Mouse (Mus musculus) lung, adult 2 months (tissue): ENCODE measurements around the gene Med16. TPM values are rescaled to one million over a fixed set of nuclear protein-coding genes. Genes with fewer than 3 reads are reported as not detected.
"Not testable (repeated sequence)": the region's sequence is repeated elsewhere in the genome, so short reads cannot be mapped to it uniquely, and the experiment has no call there.

Experiments used
- DNase-seq: peaks from one replicate; pipeline ENCODE4 v3.0.0; 2022
- H3K4me1 ChIP-seq: fragments of 200-500 bp; 2 replicates; pipeline ENCODE4 v1.6.1; 2011; ENCODE audit warnings: low read length; ENCODE audit not compliant: control insufficient read depth, insufficient read depth
- H3K4me3 ChIP-seq: fragments of 200-500 bp; replicated peaks from 2 replicates; pipeline ENCODE3; 2011; ENCODE audit warnings: low read depth, mild to moderate bottlenecking, control low read depth, low read length; ENCODE audit errors: extremely low read depth
- CTCF ChIP-seq: fragments of 200-500 bp; IDR thresholded peaks from 2 replicates; pipeline ENCODE4 v1.5.1; 2011; ENCODE audit warnings: mild to moderate bottlenecking, low read length, control low read depth; ENCODE audit not compliant: insufficient read depth
- POLR2A ChIP-seq: fragments of 200-500 bp; IDR thresholded peaks from 2 replicates; pipeline ENCODE4 v1.6.1; 2011; ENCODE audit warnings: low read depth, mild to moderate bottlenecking, control low read depth, low read length, borderline replicate concordance; ENCODE audit errors: extremely low read depth
- WGBS: fragments of 180-500 bp; shearing (Covaris S2); methylation state at CpG from one replicate; pipeline ENCODE4 v1.1.7; 2018; 5-methylcytosine and 5-hydroxymethylcytosine counted together
- polyA plus RNA-seq: library from polyadenylated mRNA; depleted of rRNA; stranded (reverse); fragments of >200 nt; gene quantifications from 2 replicates; pipeline ENCODE4 v1.2.3, GENCODE M21; 2012

Gene Med16
- polyA plus RNA-seq, 1 experiment: 76.2 TPM

DNA sequence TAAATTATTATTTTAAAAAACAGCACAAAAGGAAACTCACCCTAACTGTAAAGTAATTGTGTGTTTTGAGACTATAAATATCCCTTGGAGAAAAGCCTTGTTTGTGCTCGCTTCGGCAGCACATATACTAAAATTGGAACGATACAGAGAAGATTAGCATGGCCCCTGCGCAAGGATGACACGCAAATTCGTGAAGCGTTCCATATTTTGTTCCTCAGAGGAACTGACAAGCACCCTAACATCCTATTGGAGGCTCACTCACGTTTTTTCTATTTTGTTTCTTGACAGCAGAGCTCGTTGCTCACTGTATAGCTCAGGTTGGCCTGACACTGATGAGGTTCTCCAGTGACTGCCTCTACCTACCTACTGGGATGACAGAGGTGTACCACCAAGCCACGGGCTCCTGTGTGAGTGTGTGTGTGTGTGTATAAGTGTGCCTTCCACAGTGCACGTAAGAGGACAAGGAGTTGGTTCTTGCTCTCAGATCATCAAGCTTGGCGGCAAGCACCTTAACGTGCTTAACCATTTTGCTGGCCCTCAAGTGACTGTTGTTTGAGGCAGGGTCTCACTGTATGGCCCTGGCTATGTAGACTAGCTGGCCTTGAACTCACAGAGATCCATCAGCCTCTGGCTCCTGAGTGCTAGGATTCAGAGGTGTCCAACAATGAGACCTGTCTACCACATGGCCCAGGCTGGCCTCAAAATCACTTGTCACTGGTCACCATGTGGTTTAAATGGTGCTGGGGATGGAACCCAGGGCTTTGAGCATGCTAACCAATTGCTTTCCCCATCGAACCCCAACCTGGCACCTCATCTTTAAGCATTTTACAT lies 584 bp upstream of the Med16 start:
- Histone ChIP-seq H3K4me3 (no peak overlapping the region), H3K4me1 (peaks cover 3% of the 10 kb centered on the region)
- TF ChIP-seq CTCF: no peak
- no peak for TF ChIP-seq POLR2A
- DNase-seq: peak; percentile 46
- 22% methylated on average over 14 of the region's 14 CpGs for WGBS

DNA sequence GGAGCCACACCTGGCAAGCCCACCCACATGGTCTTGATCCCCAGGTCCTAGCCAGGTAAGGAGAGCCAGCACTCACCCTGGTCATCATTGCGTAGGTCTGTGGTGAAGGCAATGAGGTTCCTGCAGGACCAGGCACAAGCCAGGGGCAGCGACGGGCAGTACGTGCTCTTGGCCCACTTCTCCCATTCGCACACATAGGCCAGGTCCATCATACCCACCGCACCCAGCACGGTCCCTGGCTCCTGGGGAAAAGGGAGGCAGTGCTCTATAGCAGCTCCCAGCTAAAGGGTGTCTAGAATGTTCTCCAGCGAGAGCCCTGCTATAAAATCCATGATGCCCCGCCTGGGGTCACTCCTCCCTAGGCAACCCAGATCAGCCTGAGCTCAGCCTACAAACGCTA lies 1.3 kb downstream of the Med16 start:
- Histone ChIP-seq H3K4me1 (peaks cover 3% of the 10 kb centered on the region), H3K4me3 (no peak overlapping the region)
- WGBS: 93% methylated on average over 10 of the region's 10 CpGs
- TF ChIP-seq CTCF (no peak), POLR2A (no peak)
- DNase-seq: no peak

DNA sequence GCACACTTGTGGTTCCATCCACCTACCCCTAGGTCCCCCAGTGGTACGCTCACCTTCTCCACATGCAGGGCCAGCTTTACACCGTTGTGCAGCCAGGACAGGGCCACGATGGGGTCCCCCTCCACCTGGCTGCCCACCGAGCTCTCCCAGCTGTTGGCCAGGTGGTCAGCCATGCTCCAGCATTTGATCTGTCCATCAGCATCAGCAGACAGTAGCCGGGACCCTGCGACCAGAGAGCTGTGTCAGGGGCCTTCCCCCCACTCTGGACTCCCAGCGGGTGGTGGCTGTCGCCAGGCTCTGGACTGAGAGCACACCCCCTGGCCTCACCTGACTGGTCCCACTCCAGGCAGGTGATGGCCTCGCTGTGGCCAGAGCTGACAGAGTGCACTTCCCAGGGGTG lies 2.0 kb downstream of the Med16 start:
- 89% methylated on average over 9 of the region's 9 CpGs for WGBS
- TF ChIP-seq POLR2A (no peak), CTCF (no peak)
- H3K4me1 ChIP-seq: peaks cover 3% of the 10 kb centered on the region
- DNase-seq: no peak
- no peak overlapping the region for H3K4me3 ChIP-seq

DNA sequence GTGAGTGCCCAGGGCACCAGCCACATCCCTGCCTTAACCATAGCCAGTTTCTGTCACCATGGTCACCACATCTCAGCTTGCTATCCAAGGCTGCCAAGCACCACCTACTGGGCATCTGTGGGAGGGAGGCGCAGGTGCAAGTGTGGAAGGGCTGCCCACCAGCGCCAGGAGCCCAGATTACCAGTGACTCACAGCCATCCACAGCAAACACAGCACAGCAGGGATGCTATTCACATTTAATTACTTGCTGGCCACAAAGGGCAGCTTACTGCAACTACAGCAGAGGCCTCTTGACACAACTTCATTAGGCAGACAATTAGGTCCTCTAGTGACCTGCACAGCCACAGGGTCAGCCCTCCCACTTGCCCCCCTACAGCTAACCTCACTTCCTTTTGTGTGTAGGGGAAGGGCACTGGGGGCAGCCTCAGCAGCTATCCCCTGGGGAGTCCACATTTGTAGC lies 7.7 kb downstream of the Med16 start:
- Histone ChIP-seq H3K4me3 (no peak overlapping the region), H3K4me1 (no peaks in the 10 kb centered on the region)
- DNase-seq: no peak
- TF ChIP-seq POLR2A (no peak), CTCF (no peak)
- WGBS: 69% methylated on average over 2 of the region's 2 CpGs

DNA sequence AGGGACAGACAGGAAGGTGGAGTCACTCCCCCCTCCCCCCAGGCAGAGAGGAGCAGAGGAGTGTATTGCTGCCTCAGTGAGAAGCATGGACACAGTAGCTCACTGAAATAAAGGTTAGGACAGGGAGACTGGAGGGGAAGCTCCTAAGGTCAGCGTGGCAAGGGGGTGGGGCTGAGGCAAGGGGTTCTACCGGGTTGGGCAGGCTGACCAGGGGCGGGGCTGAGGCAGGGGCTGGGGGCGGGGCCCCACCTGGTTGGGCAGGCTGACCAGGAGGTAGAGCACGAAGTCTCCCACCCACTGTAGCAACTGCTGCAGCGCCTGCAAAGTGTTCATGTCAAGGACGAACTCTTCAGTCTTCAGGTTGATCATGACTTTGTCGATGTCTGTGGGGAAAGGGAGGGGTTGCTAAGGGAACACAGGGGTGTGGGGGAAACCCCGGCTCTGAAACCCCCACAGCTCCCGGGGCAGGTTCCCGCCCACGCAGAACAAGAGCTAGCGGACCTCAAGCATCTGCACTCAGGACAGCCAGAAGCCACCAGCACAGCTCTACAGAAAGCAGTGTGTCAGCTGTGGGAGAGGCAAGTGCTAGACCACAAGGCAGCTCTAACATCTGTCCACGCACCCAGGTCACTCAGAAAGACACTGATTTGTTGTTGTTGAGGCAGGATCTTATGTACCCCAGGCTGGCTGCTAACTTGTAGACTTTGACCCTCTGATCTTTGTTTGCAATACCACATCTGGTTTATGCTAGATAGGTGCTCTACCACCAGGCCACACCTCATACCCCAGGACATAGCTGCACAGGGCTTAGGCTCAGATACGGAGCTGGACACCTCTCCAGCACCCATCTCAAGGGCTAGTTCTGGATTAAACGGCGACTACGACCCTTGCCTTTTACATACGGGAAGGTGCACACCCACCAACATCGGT lies 11.1 kb downstream of the Med16 start:
- no peak overlapping the region for H3K4me3 ChIP-seq
- H3K4me1 ChIP-seq: no peaks in the 10 kb centered on the region
- no peak for DNase-seq
- WGBS: 65% methylated on average over 20 of the region's 20 CpGs
- TF ChIP-seq CTCF (no peak), POLR2A (no peak)

DNA sequence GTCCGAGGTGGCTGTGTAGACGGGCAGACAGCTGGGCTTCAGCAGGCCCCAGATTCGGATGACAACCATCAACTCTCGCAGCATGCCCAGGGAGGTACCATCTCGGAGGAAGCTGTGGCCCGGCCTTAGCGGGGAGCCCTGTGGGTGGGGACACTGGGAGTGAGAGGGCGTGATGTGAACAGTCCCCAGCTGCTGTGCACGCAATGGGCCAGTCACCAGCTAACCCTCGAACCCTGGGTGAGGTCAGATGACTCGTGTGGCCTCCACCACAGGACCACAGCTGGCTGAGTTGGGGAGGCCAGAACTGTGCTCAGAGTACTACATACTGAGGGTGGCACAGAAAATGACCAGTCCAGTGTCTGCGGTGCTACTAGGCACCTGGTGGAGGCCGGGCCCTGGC lies 11.9 kb downstream of the Med16 start:
- TF ChIP-seq CTCF: no peak
- no peak for TF ChIP-seq POLR2A
- 63% methylated on average over 13 of the region's 13 CpGs for WGBS
- peak; percentile 26 for DNase-seq
- H3K4me1 ChIP-seq: no peaks in the 10 kb centered on the region
- no peak overlapping the region for H3K4me3 ChIP-seq

DNA sequence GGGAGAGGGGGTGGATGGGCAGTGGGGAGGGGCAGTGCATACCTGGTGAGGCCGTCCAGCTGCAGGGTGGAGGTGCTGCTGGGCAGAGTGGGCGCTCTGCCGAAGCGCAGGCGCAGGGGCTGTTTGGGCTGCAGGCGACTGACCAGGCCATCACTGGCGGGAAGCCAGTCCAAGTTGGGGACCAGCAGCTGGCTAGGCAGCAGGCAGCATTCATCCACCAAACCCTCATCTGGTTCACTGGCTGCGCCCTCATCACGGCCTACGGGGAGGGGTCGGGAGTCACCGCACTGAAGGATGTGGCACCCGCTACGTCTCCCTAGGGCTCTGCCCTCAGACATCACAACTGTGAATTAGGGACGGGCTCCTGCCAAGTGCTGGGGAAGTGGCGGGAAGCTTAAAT lies 12.4 kb downstream of the Med16 start:
- 81% methylated on average over 16 of the region's 16 CpGs for WGBS
- no peak overlapping the region for H3K4me3 ChIP-seq
- no peak for DNase-seq
- H3K4me1 ChIP-seq: no peaks in the 10 kb centered on the region
- TF ChIP-seq CTCF: no peak
- TF ChIP-seq POLR2A: no peak

DNA sequence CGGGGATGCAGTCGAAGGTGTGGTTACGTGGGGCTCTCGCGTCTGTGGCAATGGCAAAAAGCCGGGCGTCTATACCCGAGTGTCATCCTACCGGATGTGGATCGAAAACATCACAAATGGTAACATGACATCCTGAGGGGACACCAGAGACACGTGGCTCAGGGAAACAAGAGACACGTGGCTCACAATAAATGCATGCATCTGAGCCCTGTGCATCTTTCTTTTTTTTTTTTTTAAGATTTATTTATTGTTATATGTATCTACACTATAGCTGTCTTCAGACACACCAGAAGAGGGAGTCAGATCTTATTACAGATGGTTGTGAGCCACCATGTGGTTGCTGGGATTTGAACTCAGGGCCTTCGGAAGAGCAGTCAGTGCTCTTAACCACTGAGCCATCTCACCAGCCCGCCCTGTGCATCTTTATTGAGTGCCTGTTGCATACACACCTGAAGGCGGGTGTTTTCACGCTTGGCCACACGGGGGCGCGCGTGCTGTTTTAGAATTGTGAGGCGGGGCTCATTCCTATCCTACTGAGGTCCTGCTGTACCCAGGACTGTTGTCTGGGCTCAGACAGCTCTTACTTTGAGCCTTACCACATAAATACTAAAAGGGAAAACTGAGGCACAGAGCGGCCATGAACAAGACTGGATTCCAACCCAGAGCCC lies 16.1 kb downstream of the Med16 start:
- WGBS: 36% methylated on average over 22 of the region's 22 CpGs
- not testable (repeated sequence) for H3K4me1 ChIP-seq, H3K4me3 ChIP-seq
- peak; percentile 65 for TF ChIP-seq CTCF
- peak; percentile 79 for DNase-seq

DNA sequence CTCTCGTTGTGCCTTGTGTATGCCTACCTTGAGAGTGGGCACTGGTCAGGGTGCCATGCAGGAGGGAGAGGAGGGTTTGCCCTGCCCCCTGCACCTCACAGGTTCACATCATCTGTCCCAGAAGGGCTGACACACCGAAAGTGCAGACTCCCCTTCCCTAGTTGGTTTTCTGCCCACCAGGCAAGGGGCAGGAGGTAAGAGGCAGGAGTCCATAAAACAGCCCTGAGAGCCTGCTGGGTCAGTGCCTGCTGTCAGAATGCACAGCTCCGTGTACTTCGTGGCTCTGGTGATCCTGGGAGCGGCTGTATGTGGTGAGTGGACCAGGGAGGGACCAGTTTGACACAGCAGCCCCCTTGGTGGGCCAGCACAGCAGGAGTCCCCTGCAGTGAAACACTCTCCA lies 18.1 kb downstream of the Med16 start, which contains the start of gene Cfd:
Gene Cfd (plus strand): TSS at position 184 of the 400 bp plus-strand sequence.
- Histone ChIP-seq H3K4me3 (no peak within 1 kb of the TSS), H3K4me1 (no peaks in the 10 kb centered on the region)

More for the DNA sequence above, 18.1 kb downstream of the Med16 start, which contains the start of gene Cfd:
- DNase-seq: no peak
- TF ChIP-seq CTCF (no peak), POLR2A (no peak)
- 42% methylated on average over 5 of the region's 5 CpGs for WGBS
